Mouse (Mus musculus) forebrain, postnatal 0 days (tissue): ENCODE results near the gene Cnep1r1. TPM values are rescaled to one million over a fixed set of nuclear protein-coding genes. Genes with fewer than 3 reads are reported as not detected.

Experiments
- ATAC-seq: fragments of 200-750 bp; cut with Nextera tagmentation; 2 replicates; pipeline ENCODE4 v1.8.0; 2017; ENCODE audit warnings: mild to moderate bottlenecking, moderate library complexity
- DNase-seq: peaks from one replicate; pipeline ENCODE4 v3.0.0-alpha.2; 2015
- H3K27ac ChIP-seq: fragments of 300-500 bp; sonication (generic); 2 replicates; pipeline ENCODE4 v1.5.1; 2014; ENCODE audit warnings: low read depth, mild to moderate bottlenecking, antibody characterized with exemption, low read length, moderate library complexity, mixed read lengths
- H3K27me3 ChIP-seq: fragments of 300-500 bp; sonication (generic); 2 replicates; pipeline ENCODE4 v1.6.1; 2014; ENCODE audit warnings: mild to moderate bottlenecking, low read length, mixed read lengths; ENCODE audit not compliant: insufficient read depth
- H3K36me3 ChIP-seq: fragments of 300-500 bp; sonication (generic); 2 replicates; pipeline ENCODE4 v1.6.1; 2014; ENCODE audit warnings: mild to moderate bottlenecking, moderate library complexity; ENCODE audit not compliant: insufficient read depth
- H3K4me1 ChIP-seq: fragments of 300-500 bp; sonication (generic); 2 replicates; pipeline ENCODE4 v1.6.1; 2014; ENCODE audit warnings: antibody characterized with exemption; ENCODE audit not compliant: insufficient read depth
- H3K4me2 ChIP-seq: fragments of 300-500 bp; sonication (generic); 2 replicates; pipeline ENCODE4 v1.6.1; 2014; ENCODE audit warnings: low read depth, mild to moderate bottlenecking, moderate library complexity
- H3K4me3 ChIP-seq: fragments of 300-500 bp; sonication (generic); 2 replicates; pipeline ENCODE4 v1.5.1; 2014; ENCODE audit warnings: low read depth, low read length, mixed read lengths
- H3K9ac ChIP-seq: fragments of 300-500 bp; sonication (generic); 2 replicates; pipeline ENCODE4 v1.6.1; 2014; ENCODE audit warnings: mild to moderate bottlenecking
- H3K9me3 ChIP-seq: fragments of 300-500 bp; sonication (generic); 2 replicates; pipeline ENCODE4 v1.6.1; 2016; ENCODE audit warnings: low read length
- CTCF ChIP-seq: sonication (generic); IDR thresholded peaks from 2 replicates; pipeline ENCODE4 v1.5.1; 2016; ENCODE audit warnings: antibody characterized with exemption, control low read depth, low read depth
- WGBS: fragments of 180-500 bp; shearing (Covaris S2); extraction: QIAGEN DNeasy Blood & Tissue Kit; methylation state at CpG from one replicate; pipeline ENCODE4 v1.1.7; 2014; 5-methylcytosine and 5-hydroxymethylcytosine counted together
- polyA plus RNA-seq: library from polyadenylated mRNA; unstranded; fragments of >200 nt; fragmentation: Nextera tagmentation; extraction: Ambion mirVana; gene quantifications from 2 replicates; pipeline ENCODE4 v1.2.1, GENCODE M21; 2015
- total RNA-seq: library from RNA; depleted of rRNA; stranded (reverse); fragments of >200 nt; gene quantifications from 2 replicates; pipeline ENCODE4 v1.2.3, GENCODE M21; 2014

Gene Cnep1r1
- total and polyA plus RNA-seq, 2 experiments from 2014 or later = 25.7 to 25.9 TPM

- WGBS = 95% methylated on average over 4 of the region's 4 CpGs
- no peak overlapping the region for H3K4me3 ChIP-seq
- H3K27ac ChIP-seq = no peak overlapping the region
- TF ChIP-seq CTCF = 0 out of 2 replicates have a peak, but pooled peaks have one; percentile 8
- no peaks in the 10 kb centered on the region for H3K27me3 ChIP-seq
- no peaks in the 10 kb centered on the region for H3K4me1 ChIP-seq
- H3K9me3 ChIP-seq = no peaks in the 10 kb centered on the region
- ATAC-seq (no peak), DNase-seq (no peak)
- no peaks in the 10 kb centered on the region for H3K36me3 ChIP-seq
- H3K4me2 ChIP-seq = no peak overlapping the region
- H3K9ac ChIP-seq = no peak overlapping the region
These were observed 9.3 kb upstream of the Cnep1r1 start for GRCm38 (mm10) chr8:88109241-88109640.

- WGBS = under 1% methylated on average over 11 of the region's 11 CpGs
- H3K36me3 ChIP-seq = peaks cover 8% of the 10 kb centered on the region; the same call in 1 of the 2 replicates
- ATAC-seq (no peak), DNase-seq (no peak)
- no peak for TF ChIP-seq CTCF
- no peak overlapping the region for H3K27ac ChIP-seq
- H3K4me3 ChIP-seq = peak overlapping the region; percentile 95
- no peaks in the 10 kb centered on the region for H3K27me3 ChIP-seq
- peak overlapping the region; percentile 84 for H3K9ac ChIP-seq
- no peaks in the 10 kb centered on the region for H3K4me1 ChIP-seq
- peak overlapping the region; percentile 63 for H3K4me2 ChIP-seq
- no peaks in the 10 kb centered on the region for H3K9me3 ChIP-seq
These were observed 507 bp downstream of the Cnep1r1 start for GRCm38 (mm10) chr8:88119076-88119475.

GRCm38 (mm10) chr8:88124850-88125249, 6.3 kb downstream of the Cnep1r1 start:
- no peak for TF ChIP-seq CTCF
- peaks cover 24% of the 10 kb centered on the region for H3K36me3 ChIP-seq
- no peaks in the 10 kb centered on the region for H3K9me3 ChIP-seq
- DNase-seq (no peak), ATAC-seq (no peak)
- H3K4me2 ChIP-seq = no peak overlapping the region
- H3K27me3 ChIP-seq = no peaks in the 10 kb centered on the region
- H3K27ac ChIP-seq = no peak overlapping the region
- H3K4me3 ChIP-seq = no peak overlapping the region
- 94% methylated on average over 2 of the region's 2 CpGs for WGBS
- H3K4me1 ChIP-seq = no peaks in the 10 kb centered on the region
- H3K9ac ChIP-seq = no peak overlapping the region

- Histone ChIP-seq H3K9ac (no peak overlapping the region), H3K36me3 (peaks cover 42% of the 10 kb centered on the region), H3K27me3 (no peaks in the 10 kb centered on the region), H3K4me1 (no peaks in the 10 kb centered on the region), H3K4me3 (no peak overlapping the region), H3K9me3 (no peaks in the 10 kb centered on the region), H3K4me2 (no peak overlapping the region), H3K27ac (no peak overlapping the region)
- TF ChIP-seq CTCF = no peak
- DNase-seq = no peak
- 91% methylated on average over 4 of the region's 4 CpGs for WGBS
- ATAC-seq = no peak
These were observed 10.8 kb downstream of the Cnep1r1 start for GRCm38 (mm10) chr8:88129397-88129796.

GRCm38 (mm10) chr8:88130754-88131317, 12.3 kb downstream of the Cnep1r1 start:
- 39% methylated on average over 7 of the region's 7 CpGs for WGBS
- H3K36me3 ChIP-seq = peaks cover 41% of the 10 kb centered on the region
- H3K4me3 ChIP-seq = no peak overlapping the region
- no peak for ATAC-seq
- H3K27me3 ChIP-seq = no peaks in the 10 kb centered on the region
- no peak overlapping the region for H3K9ac ChIP-seq
- no peak overlapping the region for H3K27ac ChIP-seq
- no peak overlapping the region for H3K4me2 ChIP-seq
- no peak for DNase-seq
- TF ChIP-seq CTCF = no peak
- H3K9me3 ChIP-seq = no peaks in the 10 kb centered on the region
- no peaks in the 10 kb centered on the region for H3K4me1 ChIP-seq

- WGBS = 4% methylated on average over 75 of the region's 79 CpGs
These were observed 19.3 kb downstream of the Cnep1r1 start, which contains the start of gene Heatr3 for GRCm38 (mm10) chr8:88137748-88138484. TSS of gene Heatr3 (plus strand) at chr8:88137855.

GRCm38 (mm10) chr8:88139256-88139655, 20.7 kb downstream of the Cnep1r1 start:
- Histone ChIP-seq H3K36me3 (peaks cover 41% of the 10 kb centered on the region), H3K27me3 (no peaks in the 10 kb centered on the region), H3K4me2 (no peak overlapping the region), H3K4me3 (no peak overlapping the region), H3K9me3 (no peaks in the 10 kb centered on the region), H3K27ac (no peak overlapping the region), H3K9ac (no peak overlapping the region), H3K4me1 (peaks cover 12% of the 10 kb centered on the region)
- ATAC-seq (no peak), DNase-seq (no peak)
- no peak for TF ChIP-seq CTCF
- 90% methylated on average over 3 of the region's 3 CpGs for WGBS

More at GRCm38 (mm10) chr8:88137748-88138484, 19.3 kb downstream of the Cnep1r1 start, which contains the start of gene Heatr3:
- Histone ChIP-seq H3K4me2 (peak within 1 kb of the TSS; percentile 76), H3K36me3 (peaks cover 40% of the 10 kb centered on the region), H3K27me3 (no peaks in the 10 kb centered on the region), H3K9me3 (no peaks in the 10 kb centered on the region), H3K4me1 (peaks cover 12% of the 10 kb centered on the region), H3K4me3 (peak within 1 kb of the TSS; percentile 100), H3K27ac (peak within 1 kb of the TSS; percentile 97), H3K9ac (peak within 1 kb of the TSS; percentile 93)
- TF ChIP-seq CTCF = peak; percentile 38
- ATAC-seq (peak; percentile 98), DNase-seq (peak; percentile 98)
